Mouse (Mus musculus) lung, embryonic 16.5 days (tissue): Measurements from ENCODE around the gene Otulin. TPM values are rescaled to one million over a fixed set of nuclear protein-coding genes. Genes with fewer than 3 reads are reported as not detected.

Experiments
- ATAC-seq: fragments of 200-750 bp; cut with Nextera tagmentation; 2 replicates; pipeline ENCODE4 v1.8.0; 2017; ENCODE audit warnings: low read depth, mild to moderate bottlenecking, moderate library complexity
- H3K27ac ChIP-seq: fragments of 300-500 bp; sonication (generic); 2 replicates; pipeline ENCODE4 v1.5.1; 2014; ENCODE audit warnings: mild to moderate bottlenecking, control low read depth, low read length
- H3K27me3 ChIP-seq: fragments of 300-500 bp; sonication (generic); 2 replicates; pipeline ENCODE4 v1.6.1; 2014; ENCODE audit warnings: low read depth, low read length, mixed read lengths; ENCODE audit not compliant: control insufficient read depth, insufficient read depth
- H3K36me3 ChIP-seq: fragments of 300-500 bp; sonication (generic); 2 replicates; pipeline ENCODE4 v1.6.1; 2014; ENCODE audit warnings: low read length; ENCODE audit not compliant: control insufficient read depth, insufficient read depth
- H3K4me1 ChIP-seq: fragments of 300-500 bp; sonication (generic); replicated peaks from 2 replicates; pipeline ENCODE4 v1.6.1; 2014; ENCODE audit warnings: low read length, mixed read lengths; ENCODE audit not compliant: control insufficient read depth, insufficient read depth
- H3K4me2 ChIP-seq: fragments of 300-500 bp; sonication (generic); 2 replicates; pipeline ENCODE4 v1.6.1; 2014; ENCODE audit warnings: low read depth, low read length, control low read depth
- H3K4me3 ChIP-seq: fragments of 300-500 bp; sonication (generic); 2 replicates; pipeline ENCODE4 v1.5.1; 2014; ENCODE audit warnings: mild to moderate bottlenecking, low read length, control low read depth
- H3K9ac ChIP-seq: fragments of 300-500 bp; sonication (generic); 2 replicates; pipeline ENCODE4 v1.6.1; 2014; ENCODE audit warnings: low read length, control low read depth
- H3K9me3 ChIP-seq: fragments of 300-500 bp; sonication (generic); 2 replicates; pipeline ENCODE4 v1.6.1; 2016; ENCODE audit warnings: low read length; ENCODE audit not compliant: control insufficient read depth
- WGBS: fragments of 180-500 bp; shearing (Covaris S2); extraction: QIAGEN DNeasy Blood & Tissue Kit; methylation state at CpG from one replicate; pipeline ENCODE4 v1.1.7; 2014; 5-methylcytosine and 5-hydroxymethylcytosine counted together
- polyA plus RNA-seq: library from polyadenylated mRNA; unstranded; fragments of >200 nt; fragmentation: Nextera tagmentation; extraction: Ambion mirVana; gene quantifications from 2 replicates; pipeline ENCODE4 v1.2.1, GENCODE M21; 2015

The Otulin gene
- polyA plus RNA-seq, 1 experiment from 2014 or later = 22.4 TPM

DNA sequence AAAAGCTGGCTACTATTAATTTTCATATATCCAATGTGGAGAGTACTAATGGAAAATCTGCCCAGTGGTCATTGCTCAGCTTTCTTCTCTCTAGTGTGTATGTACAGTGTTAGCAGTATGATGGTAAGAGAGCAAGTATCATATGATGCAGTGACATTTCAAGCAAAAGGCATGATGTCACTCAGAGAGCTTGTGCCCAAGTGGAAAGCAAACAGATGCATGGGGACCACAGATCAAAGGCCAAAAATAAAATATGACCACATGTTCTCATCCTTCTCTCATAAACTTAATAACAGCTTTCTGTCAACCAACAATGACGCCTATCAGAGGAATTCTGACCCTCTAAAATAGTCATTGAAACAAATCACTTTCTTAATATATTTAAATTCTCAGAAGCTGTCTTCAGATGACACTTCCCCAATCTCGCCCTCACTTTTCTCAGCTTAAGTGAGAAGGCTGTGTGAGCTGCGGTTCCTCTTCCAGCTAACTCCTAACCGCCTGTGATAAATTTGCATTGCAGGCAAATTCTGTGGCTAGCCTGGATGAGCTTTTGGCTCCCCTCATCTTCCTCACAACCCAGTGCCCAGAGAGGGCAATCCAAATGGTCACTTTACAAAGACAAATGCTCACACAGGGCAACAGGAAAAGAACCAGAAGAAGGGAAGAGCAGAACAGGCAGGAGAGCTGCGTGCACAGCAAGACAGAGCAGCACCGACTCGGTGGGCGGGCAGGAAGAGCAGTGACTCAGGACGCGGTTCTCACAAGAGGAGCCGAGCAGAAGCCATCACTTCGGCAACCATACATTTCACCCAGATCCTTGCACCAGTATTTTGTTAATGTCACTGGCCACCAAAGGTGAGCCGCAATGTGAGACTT lies 5.2 kb downstream of the Otulin start:
- H3K4me3 ChIP-seq = no peak overlapping the region
- H3K9ac ChIP-seq = no peak overlapping the region
- no peaks in the 10 kb centered on the region for H3K9me3 ChIP-seq
- peaks cover 9% of the 10 kb centered on the region for H3K4me1 ChIP-seq
- peaks cover 5% of the 10 kb centered on the region; the same call in 1 of the 2 replicates for H3K36me3 ChIP-seq
- H3K27me3 ChIP-seq = no peaks in the 10 kb centered on the region
- no peak for ATAC-seq
- no peak overlapping the region for H3K4me2 ChIP-seq
- 88% methylated on average over 13 of the region's 13 CpGs for WGBS
- H3K27ac ChIP-seq = no peak overlapping the region

DNA sequence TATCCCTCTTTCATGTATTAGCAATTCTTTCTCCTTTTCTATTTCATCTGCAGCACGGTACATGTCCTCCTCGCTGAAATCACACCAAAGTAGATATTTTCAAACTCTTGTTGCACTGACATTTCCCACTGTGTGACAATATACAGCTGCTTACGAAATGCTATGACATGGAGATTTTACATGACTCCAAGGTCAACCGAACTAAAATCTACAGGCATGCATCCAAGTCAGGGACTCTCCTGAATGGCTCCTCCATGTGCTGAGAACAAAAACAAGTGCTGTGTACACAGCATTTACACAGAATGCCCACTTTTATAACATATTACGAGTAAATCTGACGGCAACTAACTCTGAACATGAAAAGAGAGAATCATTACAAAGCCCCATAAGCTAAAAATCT lies 7.2 kb downstream of the Otulin start:
- H3K4me3 ChIP-seq = no peak overlapping the region
- H3K9me3 ChIP-seq = no peaks in the 10 kb centered on the region
- no peak overlapping the region for H3K4me2 ChIP-seq
- no peak overlapping the region for H3K27ac ChIP-seq
- 74% methylated on average over 6 of the region's 6 CpGs for WGBS
- no peak overlapping the region for H3K9ac ChIP-seq
- peaks cover 7% of the 10 kb centered on the region; the same call in 1 of the 2 replicates for H3K36me3 ChIP-seq
- H3K4me1 ChIP-seq = 0 out of 2 replicates have a peak, but pooled peaks cover 4% of the 10 kb centered on the region
- ATAC-seq = no peak
- H3K27me3 ChIP-seq = no peaks in the 10 kb centered on the region

DNA sequence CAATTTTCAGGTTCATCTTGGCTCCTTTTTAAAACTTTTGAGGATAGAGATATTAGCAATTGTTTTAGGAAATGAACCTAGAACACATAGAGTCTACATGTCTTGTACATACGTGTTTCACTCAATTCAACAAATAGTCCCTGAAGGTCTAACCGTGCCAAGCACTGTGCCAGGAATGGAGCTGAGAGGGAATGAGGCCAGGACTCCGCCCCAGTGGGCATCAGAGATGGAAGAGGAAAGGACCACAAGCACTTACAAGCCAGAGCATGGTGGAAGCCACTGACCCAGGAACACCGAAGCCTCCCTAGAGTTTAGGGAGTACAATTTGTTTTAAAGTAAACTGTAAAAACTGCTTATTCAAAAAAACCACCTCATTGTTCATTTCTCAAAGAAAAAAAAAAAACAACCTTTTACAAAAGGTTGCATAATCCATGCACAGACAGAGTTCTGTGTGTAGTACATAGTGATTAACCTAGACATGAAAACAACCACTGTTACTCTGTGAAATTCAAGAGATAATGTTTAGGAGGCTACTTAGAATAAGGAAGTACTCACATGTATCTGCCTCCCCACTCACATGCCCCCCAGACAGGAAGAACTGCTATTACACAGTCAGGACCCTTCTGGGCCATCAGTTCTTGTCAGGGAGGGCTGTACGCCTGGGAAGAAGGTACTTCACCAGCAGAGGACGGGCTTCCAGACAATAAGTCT lies 9.9 kb downstream of the Otulin start:
- no peaks in the 10 kb centered on the region for H3K9me3 ChIP-seq
- H3K27ac ChIP-seq = no peak overlapping the region

DNA sequence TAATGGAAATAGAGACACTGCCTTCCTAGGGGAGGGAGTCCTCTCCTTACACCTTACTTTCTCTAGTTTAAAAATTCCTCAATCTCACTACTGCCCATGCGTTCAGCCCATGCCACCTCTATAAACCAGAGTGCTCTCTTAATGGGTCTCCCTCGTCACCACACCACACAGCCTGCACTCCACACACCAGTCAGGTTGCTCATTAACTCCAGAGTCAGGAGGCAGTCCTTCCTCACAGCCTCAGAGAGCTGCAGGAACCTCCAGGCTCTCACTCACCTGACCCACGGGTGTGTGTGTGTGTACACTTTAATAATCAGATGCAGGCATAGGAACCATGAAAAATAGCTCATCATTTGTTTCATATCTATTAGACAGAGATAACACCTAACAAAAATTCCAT lies 10.8 kb downstream of the Otulin start:
- WGBS = 63% methylated on average over 3 of the region's 3 CpGs
- peaks cover 12% of the 10 kb centered on the region for H3K36me3 ChIP-seq
- ATAC-seq = no peak

More for the DNA sequence above, 9.9 kb downstream of the Otulin start:
- H3K4me2 ChIP-seq = no peak overlapping the region
- 0 out of 2 replicates have a peak, but pooled peaks cover 5% of the 10 kb centered on the region for H3K4me1 ChIP-seq
- 80% methylated on average over 6 of the region's 6 CpGs for WGBS
- H3K4me3 ChIP-seq = no peak overlapping the region
- peaks cover 9% of the 10 kb centered on the region; the same call in 1 of the 2 replicates for H3K36me3 ChIP-seq
- ATAC-seq = no peak
- H3K9ac ChIP-seq = no peak overlapping the region
- H3K27me3 ChIP-seq = no peaks in the 10 kb centered on the region

DNA sequence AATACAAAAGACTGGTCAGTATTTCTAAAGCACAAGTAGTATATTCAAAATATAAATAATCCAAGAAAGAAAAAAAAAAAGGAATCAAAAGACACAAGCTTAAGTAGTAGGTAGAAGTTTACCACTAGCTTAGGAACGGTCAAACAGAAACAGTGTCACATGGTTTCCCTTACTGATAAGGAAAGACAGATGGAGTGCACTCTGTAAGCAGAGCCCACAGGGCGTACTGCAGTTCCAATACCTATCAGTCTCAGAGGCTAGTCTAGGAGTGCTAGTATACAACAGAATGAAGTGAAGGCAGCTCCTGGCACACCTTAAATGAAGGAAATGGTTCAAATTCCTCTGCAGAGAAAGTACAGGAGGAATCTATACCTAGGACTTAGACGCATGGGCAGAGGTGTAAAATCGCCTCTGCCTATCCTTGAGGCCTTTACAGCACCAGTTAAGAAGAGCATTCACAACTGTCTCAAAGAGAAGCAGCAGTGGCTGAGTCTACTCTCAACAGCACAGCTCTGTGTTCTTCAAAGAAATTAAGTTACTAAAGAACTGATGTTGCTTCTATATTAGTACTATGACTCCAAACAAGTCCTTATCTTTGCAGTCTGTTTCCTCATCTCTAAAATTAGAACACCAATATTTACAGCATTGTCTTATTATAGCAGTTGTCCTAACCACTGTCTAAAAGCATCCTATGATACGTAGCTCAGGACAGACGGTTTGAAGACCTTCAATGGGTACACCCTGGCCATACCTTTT lies 11.5 kb downstream of the Otulin start:
- peaks cover 12% of the 10 kb centered on the region for H3K36me3 ChIP-seq
- no peaks in the 10 kb centered on the region for H3K27me3 ChIP-seq
- no peak overlapping the region for H3K4me2 ChIP-seq
- H3K27ac ChIP-seq = no peak overlapping the region
- H3K9me3 ChIP-seq = no peaks in the 10 kb centered on the region
- peaks cover 7% of the 10 kb centered on the region; the same call in 1 of the 2 replicates for H3K4me1 ChIP-seq
- ATAC-seq = no peak
- no peak overlapping the region for H3K9ac ChIP-seq
- no peak overlapping the region for H3K4me3 ChIP-seq
- 64% methylated on average over 6 of the region's 6 CpGs for WGBS

More for the DNA sequence above, 10.8 kb downstream of the Otulin start:
- Histone ChIP-seq H3K9ac (no peak overlapping the region), H3K4me3 (no peak overlapping the region), H3K27ac (no peak overlapping the region), H3K4me1 (peaks cover 7% of the 10 kb centered on the region; the same call in 1 of the 2 replicates), H3K4me2 (no peak overlapping the region), H3K9me3 (no peaks in the 10 kb centered on the region), H3K27me3 (no peaks in the 10 kb centered on the region)

DNA sequence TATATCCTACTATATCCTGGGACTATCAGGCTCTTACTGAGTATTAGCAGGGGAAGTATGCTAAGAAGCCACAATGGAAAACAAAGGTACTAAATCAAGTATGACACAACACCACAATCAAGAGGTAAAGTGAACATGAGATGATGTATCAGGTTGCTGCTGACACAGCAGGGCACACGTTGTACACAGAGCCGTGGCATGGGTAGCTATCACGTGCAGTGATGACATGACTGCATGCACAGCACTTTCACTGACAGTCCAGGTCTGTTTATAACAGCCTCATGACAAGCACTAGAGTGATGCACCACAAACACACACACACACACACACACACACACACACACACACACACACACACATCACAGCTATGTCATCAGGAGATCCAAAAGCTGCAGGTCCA lies 13.3 kb downstream of the Otulin start:
- H3K36me3 ChIP-seq = peaks cover 12% of the 10 kb centered on the region
- no peaks in the 10 kb centered on the region for H3K9me3 ChIP-seq
- 55% methylated on average over 3 of the region's 3 CpGs for WGBS
- H3K4me3 ChIP-seq = no peak overlapping the region
- peaks cover 7% of the 10 kb centered on the region; the same call in 1 of the 2 replicates for H3K4me1 ChIP-seq
- no peak overlapping the region for H3K4me2 ChIP-seq
- no peak overlapping the region for H3K9ac ChIP-seq
- H3K27ac ChIP-seq = no peak overlapping the region
- H3K27me3 ChIP-seq = no peaks in the 10 kb centered on the region
- no peak for ATAC-seq

DNA sequence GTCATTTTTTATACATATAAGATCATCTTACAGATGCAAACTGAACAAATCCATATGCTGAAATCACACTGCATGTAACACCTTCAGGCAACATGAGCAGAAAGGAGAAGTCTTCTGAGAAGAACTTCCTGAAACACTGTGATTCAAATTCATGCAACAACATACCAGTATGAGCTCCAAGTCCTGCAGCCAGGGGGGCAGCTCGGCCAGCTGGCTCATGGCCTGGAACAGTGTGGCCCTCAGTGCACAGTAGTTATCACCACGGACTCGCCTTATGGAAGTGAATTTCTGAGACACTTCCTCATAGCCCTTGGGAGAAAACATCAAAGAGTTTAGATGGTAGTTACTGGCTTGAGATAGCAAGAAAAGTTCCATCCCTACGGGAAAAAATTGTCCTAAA lies 14.3 kb downstream of the Otulin start:
- ATAC-seq = peak; percentile 85
- no peaks in the 10 kb centered on the region for H3K27me3 ChIP-seq
- peaks cover 7% of the 10 kb centered on the region; the same call in 1 of the 2 replicates for H3K4me1 ChIP-seq
- no peak overlapping the region for H3K4me3 ChIP-seq
- H3K9ac ChIP-seq = no peak overlapping the region
- H3K9me3 ChIP-seq = no peaks in the 10 kb centered on the region
- no peak overlapping the region for H3K4me2 ChIP-seq
- H3K27ac ChIP-seq = no peak overlapping the region
- 49% methylated on average over 4 of the region's 4 CpGs for WGBS
- H3K36me3 ChIP-seq = peaks cover 19% of the 10 kb centered on the region

DNA sequence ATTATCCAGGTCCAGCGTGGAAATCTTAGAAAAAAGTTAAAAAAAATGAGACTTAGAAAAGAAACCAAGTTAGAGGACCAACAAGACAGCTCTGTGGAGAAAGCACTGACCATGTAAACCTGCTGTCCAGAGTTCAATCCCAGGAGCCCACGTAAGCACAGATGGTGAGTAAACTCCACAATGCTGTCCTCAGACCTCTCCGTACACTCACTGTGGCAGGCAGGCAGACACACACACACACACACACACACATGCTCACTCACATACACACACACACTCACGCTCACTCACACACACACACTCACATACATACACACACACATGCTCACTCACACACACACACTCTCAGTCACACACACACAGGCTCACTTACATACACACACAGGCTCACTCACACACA lies 17.2 kb downstream of the Otulin start:
- Histone ChIP-seq H3K4me2 (no peak overlapping the region), H3K4me1 (peaks cover 3% of the 10 kb centered on the region; the same call in 1 of the 2 replicates), H3K27me3 (no peaks in the 10 kb centered on the region), H3K9me3 (no peaks in the 10 kb centered on the region), H3K27ac (no peak overlapping the region), H3K9ac (no peak overlapping the region), H3K36me3 (peaks cover 19% of the 10 kb centered on the region), H3K4me3 (no peak overlapping the region)
- WGBS = 92% methylated on average over 4 of the region's 4 CpGs
- no peak for ATAC-seq
